Mouse (Mus musculus): ENCODE data around the gene Ypel4. TPM values are rescaled to one million over a fixed set of nuclear protein-coding genes. Genes with fewer than 3 reads are reported as not detected.

Gene Ypel4
- polyA plus RNA-seq (2014; fragmentation: Illumina TruSeq; extraction: RNeasy Lipid Tissue Mini Kit (QIAGEN cat#74804)) = 1.1 TPM

GRCm38 (mm10) chr2:84733579-84734300 is at the start of gene Ypel4:
Gene Ypel4, plus strand, starts transcription at chr2:84734058.

DNA sequence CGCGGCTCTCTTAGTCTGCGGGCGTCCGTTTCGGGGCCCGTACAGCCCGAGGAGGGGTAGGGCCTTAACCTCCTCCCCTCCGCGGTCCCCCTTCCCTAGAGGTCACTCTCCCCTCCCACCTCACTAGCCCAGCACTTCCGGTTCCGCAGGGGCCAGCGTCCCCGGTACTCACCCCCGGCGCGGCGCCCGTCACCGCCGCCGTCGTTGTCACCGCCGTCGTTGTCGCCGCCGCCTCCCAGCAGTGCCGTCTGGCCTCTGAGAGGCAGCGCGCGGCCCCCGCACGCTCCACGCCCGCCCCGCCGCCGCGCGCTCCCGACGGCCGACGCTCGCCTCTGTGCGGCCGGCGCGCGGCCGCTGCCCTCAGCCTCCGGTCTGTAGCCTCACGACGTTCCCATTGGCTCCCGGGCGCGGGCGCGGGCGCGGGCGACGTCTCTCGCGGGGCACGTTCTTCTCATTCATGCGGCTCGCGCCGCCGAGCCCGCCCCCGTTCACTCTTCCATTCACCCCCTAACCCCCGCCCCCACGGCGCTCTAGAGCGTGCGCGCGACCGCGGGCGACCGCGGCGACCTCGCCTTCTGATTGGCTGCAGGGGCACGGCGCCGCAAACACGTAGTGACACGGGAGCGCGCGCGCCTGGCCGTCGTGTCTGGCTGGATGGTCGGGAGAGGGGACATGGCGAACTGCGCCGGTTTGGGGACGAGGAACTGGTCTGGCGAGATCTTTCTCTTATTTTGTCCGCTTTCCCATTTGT is 18.9 kb upstream of the Ypel4 start, which contains the start of gene Zdhhc5:
Zdhhc5 (minus strand) TSS at position 370 of the 751 bp plus-strand sequence.

DNA sequence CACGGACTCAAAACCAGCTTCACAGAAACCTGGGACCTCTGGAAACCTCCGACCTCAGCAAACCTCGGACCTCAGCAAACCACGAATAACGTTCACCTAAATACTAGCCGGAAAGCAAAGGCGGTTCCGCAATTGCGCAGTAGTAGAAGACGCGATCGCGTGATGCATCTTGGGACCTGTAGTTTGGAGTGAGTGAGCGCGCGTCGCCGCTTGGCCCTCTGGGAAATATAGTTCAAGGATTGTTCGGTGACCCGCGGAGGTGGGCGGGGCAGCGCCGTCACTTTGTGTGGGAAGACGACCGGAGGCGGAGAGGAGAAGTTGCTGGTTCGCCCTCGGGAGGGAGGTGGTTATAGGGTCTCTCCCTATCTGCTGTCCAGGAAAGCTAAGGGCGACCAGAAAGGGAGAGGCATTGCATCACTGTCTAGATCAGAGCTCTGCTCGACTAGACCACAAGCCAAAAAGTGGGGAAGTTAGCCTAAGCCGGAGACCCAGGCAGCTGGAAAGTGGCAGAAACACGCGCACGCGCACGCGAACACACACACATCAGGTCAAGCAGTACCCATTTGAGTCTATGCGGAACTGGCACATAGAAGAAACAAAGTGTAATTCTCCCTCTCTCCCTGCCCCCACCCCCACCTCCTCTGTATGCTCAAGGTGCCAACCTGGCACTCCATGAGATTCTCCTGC is 6.5 kb upstream of the Ypel4 start, which contains the start of gene Clp1:
Clp1 (minus strand) TSS at position 179 of the 687 bp plus-strand sequence.

GRCm38 (mm10) chr2:84743561-84743960 is 9.7 kb downstream of the Ypel4 start, which contains the start of gene Gm19426:
Gene Gm19426, minus strand, starts transcription at chr2:84743655.

DNA sequence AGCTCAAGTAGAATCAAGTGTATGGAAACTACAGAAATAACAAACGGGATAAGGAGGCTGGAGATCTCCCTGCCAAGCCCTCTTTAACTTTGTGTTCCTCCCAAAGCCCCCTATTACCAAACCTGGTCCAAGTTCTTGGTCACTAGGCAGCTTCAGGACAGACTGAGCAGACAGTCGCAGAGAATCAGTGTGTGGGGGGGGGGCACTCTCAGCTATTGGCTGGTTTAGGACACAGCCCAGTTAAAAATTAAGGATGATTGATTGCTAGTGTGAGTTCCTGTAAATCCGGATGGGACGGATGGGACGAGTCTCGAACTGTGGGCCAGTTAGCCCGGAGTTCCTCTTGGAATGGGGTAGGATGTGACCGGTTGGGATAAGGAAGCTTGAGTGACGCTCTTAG is 41.4 kb downstream of the Ypel4 start, which contains the start of gene Serping1:
Serping1 (minus strand) TSS at position 204 of the 400 bp plus-strand sequence.

Other genes with a start within 250 kb of the Ypel4 start
- 362 TPM for gene Ctnnd1, start 83.3 kb upstream of the Ypel4 start, polyA plus RNA-seq (2014; fragmentation: Illumina TruSeq; extraction: RNeasy Lipid Tissue Mini Kit (QIAGEN cat#74804))
- gene Btbd18, start 75.0 kb upstream of the Ypel4 start, polyA plus RNA-seq (2014; fragmentation: Illumina TruSeq; extraction: RNeasy Lipid Tissue Mini Kit (QIAGEN cat#74804)) = not detected
- gene Selenoh, start 63.3 kb upstream of the Ypel4 start, polyA plus RNA-seq (2014; fragmentation: Illumina TruSeq; extraction: RNeasy Lipid Tissue Mini Kit (QIAGEN cat#74804)) = 31.5 TPM
- gene Gm28635, start 56.0 kb upstream of the Ypel4 start, polyA plus RNA-seq (2014; fragmentation: Illumina TruSeq; extraction: RNeasy Lipid Tissue Mini Kit (QIAGEN cat#74804)) = not detected
- 89.1 TPM for gene Med19, start 55.7 kb upstream of the Ypel4 start, polyA plus RNA-seq (2014; fragmentation: Illumina TruSeq; extraction: RNeasy Lipid Tissue Mini Kit (QIAGEN cat#74804))
- 118 TPM for gene Tmx2, start 54.9 kb upstream of the Ypel4 start, polyA plus RNA-seq (2014; fragmentation: Illumina TruSeq; extraction: RNeasy Lipid Tissue Mini Kit (QIAGEN cat#74804))
- gene Zdhhc5, start 18.9 kb upstream of the Ypel4 start, polyA plus RNA-seq (2014; fragmentation: Illumina TruSeq; extraction: RNeasy Lipid Tissue Mini Kit (QIAGEN cat#74804)) = 74.2 TPM
- 24.7 TPM for gene Clp1, start 6.7 kb upstream of the Ypel4 start, polyA plus RNA-seq (2014; fragmentation: Illumina TruSeq; extraction: RNeasy Lipid Tissue Mini Kit (QIAGEN cat#74804))
- not detected for gene Gm19426, start 9.6 kb downstream of the Ypel4 start, polyA plus RNA-seq (2014; fragmentation: Illumina TruSeq; extraction: RNeasy Lipid Tissue Mini Kit (QIAGEN cat#74804))
- 45.8 TPM for gene Serping1, start 41.4 kb downstream of the Ypel4 start, polyA plus RNA-seq (2014; fragmentation: Illumina TruSeq; extraction: RNeasy Lipid Tissue Mini Kit (QIAGEN cat#74804))
- gene Ube2l6, start 64.8 kb downstream of the Ypel4 start, polyA plus RNA-seq (2014; fragmentation: Illumina TruSeq; extraction: RNeasy Lipid Tissue Mini Kit (QIAGEN cat#74804)) = 25.2 TPM
- gene Smtnl1, start 88.6 kb downstream of the Ypel4 start, polyA plus RNA-seq (2014; fragmentation: Illumina TruSeq; extraction: RNeasy Lipid Tissue Mini Kit (QIAGEN cat#74804)) = not detected
- gene Timm10, start 92.9 kb downstream of the Ypel4 start, polyA plus RNA-seq (2014; fragmentation: Illumina TruSeq; extraction: RNeasy Lipid Tissue Mini Kit (QIAGEN cat#74804)) = 2.7 TPM
- gene Slc43a1, start 104.8 kb downstream of the Ypel4 start, polyA plus RNA-seq (2014; fragmentation: Illumina TruSeq; extraction: RNeasy Lipid Tissue Mini Kit (QIAGEN cat#74804)) = 2.0 TPM
- gene Rtn4rl2, start 152.7 kb downstream of the Ypel4 start, polyA plus RNA-seq (2014; fragmentation: Illumina TruSeq; extraction: RNeasy Lipid Tissue Mini Kit (QIAGEN cat#74804)) = not detected
- 39.9 TPM for gene Slc43a3, start 202.5 kb downstream of the Ypel4 start, polyA plus RNA-seq (2014; fragmentation: Illumina TruSeq; extraction: RNeasy Lipid Tissue Mini Kit (QIAGEN cat#74804))
- not detected for gene Prg2, start 246.4 kb downstream of the Ypel4 start, polyA plus RNA-seq (2014; fragmentation: Illumina TruSeq; extraction: RNeasy Lipid Tissue Mini Kit (QIAGEN cat#74804))

All from ovary, adult 10 weeks (tissue).